Mouse (Mus musculus) ES-Bruce4 (cell line): Measurements from ENCODE around the gene Smad3.

Source experiments
- CTCF ChIP-seq: IDR thresholded peaks from one replicate; pipeline ENCODE4 v1.8.1; 2011; ENCODE audit warnings: low read depth, low read length
- EP300 ChIP-seq: IDR thresholded peaks from 2 replicates; pipeline ENCODE4 v1.6.1; 2011; ENCODE audit warnings: low read depth, low read length; ENCODE audit not compliant: insufficient read depth

GRCm38 (mm10) chr9:63633334-63633733 is 124.5 kb downstream of the Smad3 start:
- TF ChIP-seq EP300 (no peak), CTCF (no peak)
